Mouse (Mus musculus) lung, postnatal 14 days (tissue): Measurements from ENCODE around the gene Lonp1.

ENCODE experiments used
- DNase-seq: peaks from one replicate; pipeline ENCODE4 v3.0.0; 2021

The Lonp1 gene

DNA sequence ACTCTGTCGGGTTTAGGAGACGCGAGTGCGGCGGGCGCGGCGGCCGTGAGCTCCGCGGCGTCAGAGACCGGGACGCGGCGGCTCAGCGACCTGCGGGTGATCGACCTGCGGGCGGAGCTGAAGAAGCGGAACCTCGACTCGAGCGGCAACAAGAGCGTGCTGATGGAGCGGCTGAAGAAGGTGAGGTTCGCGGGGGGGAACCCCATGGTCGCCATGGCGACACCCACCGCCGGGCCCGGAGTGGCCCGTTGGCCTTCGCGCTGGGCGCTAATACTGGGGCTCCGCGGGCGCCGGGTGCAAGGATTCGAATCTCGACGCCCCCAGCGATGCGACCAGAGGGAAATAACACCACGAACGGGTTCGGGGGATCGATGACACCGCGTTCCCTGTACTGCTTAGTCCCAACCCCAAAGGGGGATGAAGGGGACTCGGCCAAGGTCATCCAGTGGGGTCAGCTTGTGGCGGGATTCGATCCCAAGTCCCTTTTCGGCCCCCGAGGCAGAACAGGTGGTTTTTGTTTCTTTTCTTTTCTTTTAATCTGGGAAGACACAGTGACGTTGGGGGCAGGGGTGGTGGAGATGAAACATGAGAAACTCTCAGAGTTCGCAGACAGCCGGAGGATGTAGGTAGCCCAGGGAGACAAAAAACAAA is 41.4 kb downstream of the Lonp1 start:
- peak; percentile 45 for DNase-seq

DNA sequence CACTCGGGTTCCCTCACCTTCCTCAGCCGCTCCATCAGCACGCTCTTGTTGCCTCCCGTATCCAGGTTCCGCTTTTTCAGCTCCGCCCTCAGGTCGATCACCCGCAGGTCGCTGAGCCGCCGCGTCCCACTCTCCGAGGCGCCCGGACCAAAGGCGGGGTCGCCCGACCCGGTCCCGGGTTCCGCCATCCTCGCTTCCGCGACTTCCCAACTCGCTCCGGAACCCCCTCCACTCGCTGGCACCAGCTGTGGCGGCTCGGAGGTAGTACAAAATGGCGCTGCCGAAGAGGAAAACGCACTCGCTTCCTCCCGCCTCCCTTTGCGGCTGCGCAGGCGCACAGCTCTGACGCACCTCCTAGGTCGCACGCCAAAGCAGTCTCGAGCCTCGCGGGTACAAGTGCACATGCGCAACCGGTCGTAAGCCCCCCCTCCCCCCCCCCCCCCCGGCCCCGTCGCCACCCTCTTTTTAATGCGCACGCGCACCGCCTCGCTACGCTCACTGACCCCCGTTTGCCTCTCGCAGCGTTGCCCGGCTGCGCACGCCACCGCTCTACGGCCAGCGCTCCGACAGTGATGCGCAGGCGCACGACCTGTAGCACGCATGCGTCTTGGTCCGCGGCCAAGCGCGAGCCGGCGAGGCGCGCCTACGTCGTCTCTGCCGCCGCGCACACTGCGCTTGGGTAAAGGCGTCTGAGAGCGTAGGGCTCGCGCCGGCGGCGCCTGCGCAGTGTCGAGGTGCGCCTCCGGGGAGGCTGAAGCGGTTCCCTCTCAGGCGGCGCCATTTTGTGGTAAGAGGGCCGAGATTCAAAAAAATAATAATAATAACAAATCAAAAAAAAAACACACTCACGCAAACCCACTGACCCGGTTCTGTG is 42.2 kb downstream of the Lonp1 start, which contains the start of the genes Safb2 and Safb:
Gene Safb2 (minus strand): TSS at position 329 of the 874 bp plus-strand sequence.
Gene Safb (plus strand): TSS at position 569 of the 874 bp plus-strand sequence.
- DNase-seq = peak; percentile 99

DNA sequence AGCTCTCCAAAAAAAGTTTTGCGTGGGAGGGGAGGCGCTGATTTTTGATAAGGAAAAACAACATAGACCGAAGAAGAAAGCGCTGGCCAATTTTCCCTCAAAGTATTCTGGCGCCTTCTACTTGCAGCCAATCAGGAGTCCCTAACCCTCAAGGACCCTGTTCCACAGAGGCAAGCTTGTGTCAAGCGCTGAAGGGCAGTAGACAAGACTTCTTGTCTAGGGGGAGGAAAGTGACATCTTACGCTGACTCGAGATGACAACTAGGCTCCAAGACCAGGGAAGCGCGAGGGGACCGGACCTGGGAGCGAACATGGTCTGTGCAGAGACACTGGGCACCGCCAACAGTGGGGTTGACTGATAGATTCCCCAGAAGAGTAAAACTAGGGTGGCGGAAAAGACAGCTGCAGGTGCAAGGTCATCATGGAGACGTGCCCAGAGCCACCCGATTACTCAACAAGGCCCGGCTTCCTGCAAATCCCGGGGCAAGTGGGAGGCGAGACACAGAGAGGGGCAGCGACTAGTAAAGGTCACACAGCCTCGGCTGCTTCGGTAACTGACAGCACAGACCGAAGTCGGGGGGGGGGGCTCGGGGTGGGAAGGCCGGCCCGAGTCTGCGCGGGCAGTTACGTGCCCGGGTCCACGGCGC is 43.0 kb downstream of the Lonp1 start:
- peak; percentile 56 for DNase-seq

DNA sequence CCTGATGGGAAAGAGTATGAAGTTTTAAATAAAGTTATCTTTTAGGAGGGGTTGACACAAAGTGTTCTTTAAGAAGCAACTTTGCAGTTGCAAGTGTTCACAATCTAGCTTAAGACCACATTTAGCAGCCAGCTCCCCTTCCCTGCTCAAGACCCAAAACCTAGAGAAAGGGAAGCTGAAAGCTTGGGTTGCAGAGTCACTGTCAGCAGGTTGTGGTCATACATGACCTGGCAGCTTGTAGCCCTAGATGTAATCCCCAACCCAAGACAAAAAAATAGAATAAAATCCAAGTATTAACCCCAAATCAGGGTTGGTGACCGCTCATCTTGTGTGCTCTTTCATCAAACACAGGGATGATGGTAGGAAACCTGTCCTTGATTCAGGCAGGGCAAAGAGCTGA is 43.6 kb downstream of the Lonp1 start:
- no peak for DNase-seq

DNA sequence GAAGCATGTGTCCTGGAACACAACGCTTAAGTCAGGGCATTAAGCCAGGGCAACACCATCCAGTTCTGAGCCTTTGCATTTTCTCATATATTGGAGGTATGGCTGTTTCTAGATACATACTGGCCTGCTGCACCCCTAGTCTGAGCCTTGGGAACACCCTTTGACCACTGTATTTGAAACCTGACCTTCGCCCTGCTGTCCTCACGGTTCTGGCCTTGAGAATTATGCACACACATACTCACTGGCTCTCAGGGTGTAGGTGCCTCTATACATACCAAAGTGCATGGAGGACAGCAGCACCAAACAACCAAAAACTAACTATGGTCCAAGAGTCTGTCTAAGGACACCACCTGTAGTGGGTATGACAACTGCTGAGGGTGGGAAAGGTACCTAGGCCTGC is 53.7 kb downstream of the Lonp1 start:
- DNase-seq = no peak

DNA sequence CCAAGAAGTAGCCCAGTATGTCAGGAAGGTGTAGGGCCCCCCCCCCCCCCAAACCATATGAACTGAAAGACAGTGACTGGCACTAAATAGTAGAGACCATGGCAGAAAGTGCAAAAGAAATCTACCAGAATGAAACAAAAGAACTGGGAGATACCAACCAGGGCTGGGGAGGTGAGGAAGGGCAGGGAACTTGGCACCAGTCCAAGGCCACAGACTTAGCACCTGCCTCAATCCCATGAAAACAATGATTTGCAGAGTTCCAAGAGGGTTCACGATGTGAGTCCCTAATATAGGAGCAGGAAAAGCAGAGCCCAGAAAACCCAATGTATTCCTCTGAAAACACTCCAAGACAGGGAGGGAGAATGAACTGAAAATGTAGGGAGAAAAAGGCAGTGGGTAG is 54.5 kb downstream of the Lonp1 start:
- DNase-seq = no peak

DNA sequence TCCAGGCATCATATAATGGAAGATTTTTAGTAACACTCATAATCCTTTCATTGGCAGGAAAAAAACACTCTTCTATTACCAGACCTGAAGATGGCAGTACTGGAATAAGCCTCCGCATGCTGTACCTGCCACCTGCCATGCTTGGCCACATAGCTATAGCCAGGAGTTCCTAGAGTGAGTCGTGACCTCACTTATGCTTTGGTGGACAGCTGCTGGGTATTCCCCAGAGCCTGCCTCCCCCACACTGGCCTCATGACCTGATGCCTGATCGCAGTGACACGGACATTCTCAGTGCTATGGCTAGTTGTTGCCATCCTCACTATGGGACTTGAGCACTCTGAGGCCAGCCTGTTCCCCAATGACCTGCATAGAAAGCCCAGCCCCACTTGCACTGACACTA is 56.4 kb downstream of the Lonp1 start:
- DNase-seq = no peak

DNA sequence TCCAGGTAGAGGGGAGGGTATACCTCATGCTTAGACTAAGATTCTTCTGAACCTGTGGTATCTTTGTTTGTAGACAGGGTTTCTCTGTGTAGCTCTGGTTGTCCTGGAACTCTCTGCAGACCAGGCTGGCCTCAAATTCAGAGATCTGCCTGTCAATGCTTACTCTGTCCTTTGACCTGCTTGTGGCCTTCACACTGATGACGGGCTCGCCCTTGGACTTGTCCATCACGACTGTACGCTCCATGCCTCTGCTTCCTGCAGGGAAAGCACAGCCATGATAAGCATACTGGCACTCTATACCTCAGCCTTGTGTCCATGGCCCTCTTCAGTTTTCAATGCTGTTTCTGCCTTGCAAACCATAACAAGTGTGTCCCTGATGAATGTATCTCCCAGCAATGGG is 59.3 kb downstream of the Lonp1 start:
- DNase-seq = no peak

DNA sequence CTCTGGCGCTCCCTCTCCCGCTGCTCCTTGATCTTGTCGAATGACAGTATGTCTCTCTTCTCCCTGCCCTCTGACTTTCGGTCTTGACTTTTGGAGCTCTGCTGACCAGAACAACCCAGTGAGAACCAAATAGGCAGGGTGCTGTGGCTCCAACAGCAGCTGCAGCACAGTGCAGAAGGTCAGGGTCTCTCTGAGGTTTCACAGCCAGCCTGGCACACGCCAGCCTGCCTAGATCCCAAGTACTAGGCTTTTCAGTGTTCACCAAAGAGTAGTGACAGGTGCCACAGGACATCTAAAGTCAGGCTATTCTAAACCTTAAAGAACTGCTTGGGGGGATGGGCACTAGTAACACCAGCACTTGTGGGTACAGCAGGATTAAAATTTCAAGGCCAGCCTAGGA is 59.8 kb downstream of the Lonp1 start:
- DNase-seq = no peak

DNA sequence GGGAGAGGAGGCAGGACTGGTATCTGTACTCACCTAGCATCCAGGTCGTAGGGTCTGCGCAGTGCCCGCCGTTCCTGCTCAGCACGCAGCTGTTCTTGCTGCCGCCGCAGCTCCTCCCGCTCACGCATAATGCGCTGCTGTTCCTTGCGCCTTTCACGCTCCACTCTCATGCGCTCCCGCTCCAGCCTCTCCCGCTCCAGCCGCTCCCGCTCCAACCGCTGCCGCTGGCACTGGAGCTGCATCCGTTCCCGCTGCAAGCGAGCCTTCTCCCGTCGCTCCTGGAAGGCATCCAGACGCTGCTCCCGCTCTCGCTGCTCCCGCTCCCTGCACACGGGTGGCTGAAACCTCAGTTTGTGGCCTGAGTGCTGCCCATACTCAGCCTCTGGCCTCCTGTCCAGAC is 60.4 kb downstream of the Lonp1 start:
- DNase-seq = no peak
